Mouse (Mus musculus) testis, postnatal 14 days (tissue): ENCODE data around the gene Fra10ac1.

Source experiments
- DNase-seq: peaks from one replicate; pipeline ENCODE4 v3.0.0; 2021; ENCODE audit warnings: low spot score

Fra10ac1 gene

GRCm38 (mm10) chr19:38223905-38224684, at the start of gene Fra10ac1:
Gene Fra10ac1, minus strand, starts transcription at chr19:38224156.
- peak; percentile 89 for DNase-seq

DNA sequence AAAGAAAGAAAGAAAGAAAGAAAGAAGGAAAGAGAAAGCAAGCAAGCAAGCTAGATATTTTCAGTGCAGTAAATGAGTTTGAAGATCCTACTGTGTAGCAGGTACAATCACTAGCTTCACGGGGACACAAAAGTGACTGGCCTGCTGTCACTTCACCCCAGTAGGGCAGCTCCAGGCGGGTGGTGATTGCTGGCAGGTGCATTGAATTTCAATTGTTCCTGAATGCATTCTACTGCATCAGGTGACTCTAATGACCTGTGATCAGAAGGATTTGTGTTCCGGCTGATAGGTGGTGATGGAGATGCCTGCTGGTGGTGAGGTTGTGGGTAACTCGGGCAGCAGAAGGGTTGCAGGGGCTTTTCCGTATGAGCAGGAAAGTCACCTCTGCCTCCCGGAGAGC, 47.1 kb upstream of the Fra10ac1 start:
- DNase-seq: no peak

DNA sequence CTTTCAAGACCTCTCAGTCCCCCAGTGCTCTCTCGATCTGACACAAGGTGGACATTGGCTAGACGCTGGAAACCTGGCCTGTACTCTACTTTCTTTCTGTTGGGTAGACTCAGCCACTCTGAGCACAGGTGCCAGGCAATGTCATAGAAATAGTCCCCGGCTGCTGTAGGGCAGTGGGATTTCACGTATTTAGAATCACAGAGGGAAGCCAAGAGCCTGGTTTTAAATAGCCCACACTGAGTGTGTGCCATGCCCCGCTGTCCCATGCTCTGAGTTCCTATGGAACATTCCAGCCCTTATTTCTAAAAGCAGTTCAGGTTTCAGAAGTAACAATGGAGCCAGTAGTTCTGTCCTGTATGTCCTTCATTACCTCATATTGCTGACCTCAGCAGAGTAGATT, 43.5 kb upstream of the Fra10ac1 start:
- DNase-seq: no peak

- DNase-seq: no peak
Observed at GRCm38 (mm10) chr19:38265767-38266166, 41.8 kb upstream of the Fra10ac1 start.

DNA sequence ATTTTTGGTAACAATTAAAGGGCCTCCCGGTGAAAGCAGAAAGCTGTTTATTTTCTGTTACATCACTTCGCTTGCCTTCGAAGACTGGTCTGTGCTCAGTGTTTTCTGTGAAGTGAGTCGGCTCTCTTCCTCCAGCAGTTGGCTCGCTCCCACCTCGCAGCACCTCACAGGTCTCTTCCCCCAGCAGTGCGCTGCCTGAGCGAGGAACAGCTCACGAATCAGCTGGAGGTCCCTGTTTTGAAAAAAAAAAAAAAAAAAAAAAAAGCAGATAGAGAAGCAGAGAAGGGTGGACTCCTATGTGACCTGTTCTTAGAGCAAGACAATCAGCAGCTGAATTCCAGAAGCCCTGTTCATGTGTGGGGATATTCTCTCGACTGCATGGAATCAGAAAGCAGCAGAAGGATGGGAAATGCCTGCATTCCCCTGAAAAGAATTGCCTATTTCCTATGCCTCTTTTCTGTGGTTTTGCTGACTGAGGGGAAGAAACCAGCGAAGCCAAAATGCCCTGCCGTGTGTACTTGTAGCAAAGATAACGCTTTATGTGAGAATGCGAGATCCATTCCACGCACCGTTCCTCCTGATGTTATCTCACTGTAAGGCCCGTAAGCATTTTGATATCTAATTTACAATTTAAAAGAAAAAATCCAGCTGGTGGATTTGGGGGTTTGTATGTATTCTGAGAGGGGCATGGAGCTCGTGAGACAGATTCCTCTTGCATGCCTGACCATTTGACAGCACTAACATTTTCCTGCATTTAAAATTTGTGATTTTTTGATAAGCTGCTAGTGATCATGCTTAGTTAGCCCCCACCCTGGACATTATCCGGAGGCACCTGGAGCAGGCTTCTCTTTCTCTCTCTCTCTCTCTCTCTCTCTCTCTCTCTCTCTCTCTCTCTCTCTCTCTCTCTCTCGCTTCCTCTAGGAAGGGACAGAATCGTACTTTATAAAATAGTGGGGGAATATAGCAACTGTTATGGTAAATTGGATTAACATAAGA, 40.8 kb upstream of the Fra10ac1 start, which contains the start of gene Lgi1:
Gene Lgi1, plus strand, starts transcription at position 32 of the 996 bp plus-strand sequence.
- DNase-seq: no peak

GRCm38 (mm10) chr19:38263829-38264504, 40.0 kb upstream of the Fra10ac1 start:
- DNase-seq: no peak

DNA sequence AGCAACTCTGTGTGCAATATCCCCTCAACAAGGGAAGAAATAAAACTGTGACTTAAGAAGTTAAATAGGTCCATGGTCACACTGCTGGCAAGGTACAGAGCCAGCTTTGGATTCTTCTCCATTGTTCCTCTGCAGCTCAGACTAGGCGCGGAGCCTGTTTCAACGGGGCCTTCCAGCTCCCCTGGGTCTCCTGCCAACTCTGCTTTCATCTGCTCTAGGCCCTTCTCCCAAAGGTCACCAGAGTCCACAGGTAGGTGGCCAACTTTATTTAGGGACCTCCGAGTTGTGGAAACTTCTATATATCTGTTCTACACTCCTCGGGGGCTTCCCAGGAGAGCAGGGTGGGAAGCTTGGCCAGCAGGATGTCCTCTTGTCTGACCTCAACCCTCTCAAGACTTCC, 37.4 kb upstream of the Fra10ac1 start:
- no peak for DNase-seq

DNA sequence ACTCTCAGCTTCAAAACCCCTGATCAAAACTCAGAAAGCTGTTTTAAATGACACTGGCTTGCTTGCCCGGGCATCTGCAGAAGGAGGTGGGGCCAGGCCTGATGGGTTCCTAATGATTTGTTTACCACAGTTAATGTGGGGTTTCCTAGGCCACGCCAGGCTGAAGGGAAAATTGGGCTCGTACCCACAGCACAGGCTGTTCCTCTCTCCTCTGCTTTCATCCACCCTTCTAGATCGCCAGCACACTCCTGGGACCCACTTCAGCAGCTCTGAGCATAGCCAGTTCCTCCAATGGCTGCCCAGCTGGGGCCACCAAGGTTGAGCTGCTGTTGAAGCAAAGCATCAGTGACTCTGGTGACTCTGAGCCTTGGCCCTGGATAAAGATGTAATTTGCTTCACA, 36.4 kb upstream of the Fra10ac1 start:
- DNase-seq: no peak

DNA sequence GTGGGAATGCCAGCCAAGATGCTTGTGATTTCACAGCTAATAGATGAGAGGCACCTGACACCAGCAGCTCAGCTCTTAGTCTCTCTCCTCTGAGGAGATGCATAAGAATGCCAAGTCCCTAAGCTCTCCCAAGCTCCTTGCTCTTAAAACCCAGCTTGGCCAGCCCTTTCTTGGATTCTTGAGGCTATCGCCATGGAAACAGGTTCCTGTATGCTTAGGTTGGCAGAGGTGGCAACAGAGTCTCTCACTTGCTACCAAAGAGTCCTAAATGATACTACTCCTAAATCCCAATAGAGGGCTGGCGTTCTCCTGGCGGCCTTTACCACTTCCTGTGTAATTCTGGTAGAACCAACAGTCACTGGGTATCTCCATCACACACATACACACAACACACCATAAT, 35.5 kb upstream of the Fra10ac1 start:
- DNase-seq: no peak

GRCm38 (mm10) chr19:38258651-38259065, 34.7 kb upstream of the Fra10ac1 start:
- no peak for DNase-seq

DNA sequence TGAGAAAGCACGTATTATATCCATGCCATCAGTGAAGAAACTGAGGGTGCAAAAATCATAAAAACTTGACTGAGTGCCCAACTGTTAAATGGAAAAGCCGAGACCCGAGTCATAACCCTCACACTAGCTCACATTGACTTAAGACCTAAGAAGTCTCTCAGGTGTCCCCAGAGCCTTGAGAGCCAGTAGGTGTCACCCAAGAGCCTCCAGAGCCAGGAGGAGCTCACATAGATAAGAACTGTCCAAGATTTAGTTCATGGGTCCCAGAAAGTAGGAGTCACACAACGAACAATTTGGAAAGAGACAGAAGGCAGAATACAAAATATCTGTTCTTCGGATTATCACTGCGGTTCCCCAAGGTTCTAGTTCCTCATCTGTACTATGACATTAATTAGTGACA, 29.8 kb upstream of the Fra10ac1 start:
- DNase-seq: no peak

DNA sequence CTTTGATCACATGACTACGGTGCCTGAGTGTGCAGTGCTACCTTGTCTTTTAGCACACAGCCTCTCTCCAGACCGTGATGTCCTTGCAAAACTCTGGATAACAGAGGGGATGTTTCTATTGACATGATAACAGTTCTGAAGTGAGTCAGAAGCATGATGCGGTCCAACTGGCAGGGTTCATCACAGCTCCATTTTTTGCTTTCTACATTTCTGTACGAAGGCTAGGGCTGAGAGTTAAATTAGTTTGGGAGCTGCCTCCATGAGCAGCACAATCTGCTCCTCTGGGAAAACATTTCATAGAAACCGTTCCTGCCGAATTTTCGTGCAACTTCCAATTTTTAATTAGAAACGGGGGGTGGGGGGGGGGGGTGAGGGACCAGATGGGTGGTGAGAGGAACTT, 25.7 kb upstream of the Fra10ac1 start:
- DNase-seq: no peak

- DNase-seq: no peak
Observed at GRCm38 (mm10) chr19:38246177-38246622, 22.2 kb upstream of the Fra10ac1 start.

DNA sequence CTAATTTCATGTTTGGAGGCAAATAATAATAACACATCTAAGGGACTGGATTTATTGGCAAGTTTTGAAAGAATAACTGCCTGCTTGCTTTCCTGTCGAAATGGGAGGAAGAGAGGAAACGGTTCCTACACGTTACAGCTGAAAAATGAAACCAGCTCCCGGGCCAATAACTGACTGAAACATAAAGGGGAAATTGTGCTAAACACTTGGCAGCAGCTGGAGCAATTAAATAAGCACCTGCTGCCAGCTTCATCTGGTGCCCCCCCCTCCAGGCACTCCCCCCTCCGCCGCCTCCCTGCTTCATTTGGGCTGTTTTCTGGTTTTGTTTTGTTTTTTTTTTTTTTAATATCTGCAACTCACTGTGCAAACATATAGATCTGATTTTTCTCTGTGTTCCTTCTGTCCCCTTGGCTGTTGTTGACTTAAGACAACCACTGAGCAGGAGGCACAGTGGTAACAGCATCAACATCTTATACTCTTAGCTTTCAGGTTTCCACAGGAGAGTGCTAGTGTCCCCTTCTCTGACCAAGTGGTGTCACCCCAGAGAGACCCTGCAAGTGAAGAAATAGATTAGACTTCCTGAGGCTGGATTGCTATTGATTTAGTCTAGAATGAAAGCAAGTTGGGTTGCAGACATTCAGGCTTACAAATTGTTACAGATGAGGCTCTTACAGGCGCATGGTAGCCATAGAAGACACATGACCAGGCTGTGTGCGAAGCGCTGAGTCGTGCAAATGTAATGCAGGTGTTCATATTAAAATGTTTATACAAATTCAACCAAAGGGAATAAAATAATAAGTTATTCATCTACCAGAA, 21.6 kb upstream of the Fra10ac1 start:
- DNase-seq: no peak

DNA sequence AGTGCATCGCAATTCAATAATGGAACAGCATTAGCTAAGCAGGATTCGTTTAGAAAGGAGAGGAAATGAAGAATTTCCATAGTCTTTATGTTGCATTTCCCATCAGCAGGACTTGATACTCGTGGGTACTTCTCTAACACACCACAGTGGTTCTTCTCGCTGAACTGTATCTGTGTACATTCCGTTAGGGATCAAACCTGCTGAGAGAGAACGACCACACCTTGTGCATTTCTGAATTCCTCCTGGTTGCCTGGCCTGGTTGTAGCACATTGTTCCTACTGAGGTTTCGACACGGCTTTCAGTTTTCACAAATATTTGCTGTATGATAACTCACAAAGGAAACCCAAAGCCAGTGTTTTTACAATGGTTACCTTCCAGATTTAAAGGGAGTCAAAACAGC, 20.8 kb upstream of the Fra10ac1 start:
- no peak for DNase-seq

DNA sequence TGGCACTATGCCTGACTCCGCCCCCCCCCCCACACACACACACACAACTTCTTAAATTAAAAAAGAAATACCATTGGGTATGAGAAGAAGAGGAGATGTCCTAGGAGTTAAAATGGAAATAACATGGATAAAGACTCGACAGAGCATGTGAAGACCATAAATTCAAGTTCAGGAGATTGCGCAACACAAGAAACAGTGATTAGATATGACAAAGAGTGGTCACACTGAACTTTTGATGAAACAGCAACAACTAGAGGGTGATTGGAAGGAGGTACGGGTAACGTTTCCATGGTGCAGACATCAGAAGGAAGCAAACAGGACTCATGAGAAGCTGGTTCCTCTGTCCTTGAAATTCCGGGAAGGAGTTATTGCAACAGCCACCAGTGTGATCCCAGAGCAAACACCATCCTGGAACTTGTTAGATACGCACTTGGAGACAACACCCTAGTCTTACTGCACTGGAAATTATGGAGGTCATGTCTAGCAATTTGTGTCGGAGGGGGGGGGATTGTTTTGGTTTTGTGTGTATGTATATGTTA, 18.4 kb upstream of the Fra10ac1 start:
- DNase-seq: no peak

GRCm38 (mm10) chr19:38238213-38238951, 14.4 kb upstream of the Fra10ac1 start:
- no peak for DNase-seq

DNA sequence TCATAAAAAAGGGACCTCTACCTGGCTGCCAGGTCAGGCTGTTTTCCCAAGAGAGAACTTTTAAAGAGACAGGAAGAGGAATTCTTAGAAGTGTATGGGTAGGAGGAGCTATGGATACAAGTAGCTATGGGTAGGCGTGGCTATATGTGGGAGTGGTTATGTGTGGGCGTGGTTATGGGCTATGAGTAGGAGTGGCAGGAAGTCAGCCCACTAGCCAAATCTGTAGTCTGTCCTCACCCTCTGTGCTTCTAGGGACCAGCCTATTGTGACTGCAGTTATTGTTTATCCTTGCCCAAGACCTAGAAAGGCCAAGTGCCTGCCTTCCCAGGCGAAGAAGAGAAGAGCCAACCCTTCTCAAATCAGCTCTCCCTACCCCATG, 13.9 kb upstream of the Fra10ac1 start:
- DNase-seq: peak; percentile 36

DNA sequence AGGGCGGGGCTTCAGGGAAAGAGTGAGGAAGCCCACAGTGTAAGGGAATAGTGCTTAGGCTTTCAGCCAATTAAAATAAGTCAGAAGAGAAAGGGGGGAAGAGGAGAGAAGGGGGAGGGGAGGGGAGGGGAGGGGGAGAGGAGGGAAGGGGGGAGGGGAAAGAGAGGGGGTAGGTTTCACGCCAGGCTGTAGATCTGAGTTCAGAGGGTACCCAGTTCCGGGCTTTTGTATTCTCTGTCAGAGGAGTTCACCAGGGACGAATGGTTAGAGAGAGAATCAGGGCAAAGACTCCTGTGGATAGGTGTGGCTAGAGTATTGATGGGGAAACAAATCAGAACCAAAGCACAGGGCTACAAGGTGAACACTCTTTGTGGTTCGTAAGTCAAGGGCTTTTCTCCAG, 12.6 kb upstream of the Fra10ac1 start:
- DNase-seq: no peak

DNA sequence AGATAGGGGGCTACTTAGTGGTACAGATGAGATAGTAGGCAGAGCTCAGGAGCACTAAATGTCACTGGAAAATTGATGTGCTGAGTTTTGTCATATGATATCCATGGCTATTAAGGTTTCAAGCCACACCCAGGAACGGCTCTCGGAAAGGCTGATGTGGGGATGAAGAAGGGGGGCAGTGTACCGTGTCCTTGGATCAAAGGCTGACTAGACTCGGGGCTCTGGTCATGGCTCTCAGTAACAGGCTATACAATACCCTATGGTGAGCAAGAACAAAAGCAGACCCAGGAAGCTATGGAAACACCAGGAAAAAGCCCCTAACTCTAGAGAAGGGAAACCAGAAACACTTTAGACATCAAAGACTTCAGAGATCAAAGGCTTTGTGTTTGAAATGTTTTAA, 8.6 kb upstream of the Fra10ac1 start:
- no peak for DNase-seq
